Mouse (Mus musculus): ENCODE data around the gene Tvp23b.

- TF ChIP-seq CTCF (IDR thresholded peaks at IDR 0.05; ENCODE audit: low read depth) (no peak), EP300 (IDR thresholded peaks at IDR 0.05; ENCODE audit: low read depth) (no peak)
Measured at GRCm38 (mm10) chr11:62877391-62877790, 1.9 kb upstream of the Tvp23b start.

Data from liver, postnatal 0 days (tissue).